Mouse (Mus musculus): Measurements from ENCODE around the gene Dact1. TPM values are rescaled to one million over a fixed set of nuclear protein-coding genes. Genes with fewer than 3 reads are reported as not detected.

Gene Dact1
- polyA plus RNA-seq (2015; fragmentation: Nextera tagmentation; extraction: Ambion mirVana), result 4.0 and 5.5 TPM in 2 replicates

GRCm38 (mm10) chr12:71309581-71310067, at the start of gene Dact1:
Gene Dact1 (plus strand): TSS chr12:71309884.
- no peaks in the 10 kb centered on the region for H3K36me3 ChIP-seq (ENCODE audit: insufficient read depth, low read length)
- H3K27ac ChIP-seq (ENCODE audit: low read length), result peak within 1 kb of the TSS; percentile 54; the same call in 1 of the 2 replicates
- H3K4me2 ChIP-seq (replicated peaks; ENCODE audit: low read depth, low read length), result peak within 1 kb of the TSS; percentile 99
- H3K4me1 ChIP-seq (ENCODE audit: insufficient read depth, low read depth, low read length), result no peaks in the 10 kb centered on the region
- peak within 1 kb of the TSS; percentile 50 for H3K9ac ChIP-seq (replicated peaks; ENCODE audit: low read depth)
- peak; percentile 69 for DNase-seq (ENCODE audit: low spot score)
- no peak for TF ChIP-seq EP300 (IDR thresholded peaks at IDR 0.05)
- no peak for TF ChIP-seq CTCF (IDR thresholded peaks at IDR 0.05)
- ATAC-seq, result peak; percentile 92
- H3K4me3 ChIP-seq (ENCODE audit: low read depth, low read length), result peak within 1 kb of the TSS; percentile 75
- 2% methylated on average over 49 of the region's 76 CpGs for WGBS
- no peaks in the 10 kb centered on the region for H3K9me3 ChIP-seq (ENCODE audit: low read length)
- no peaks in the 10 kb centered on the region for H3K27me3 ChIP-seq (replicated peaks; ENCODE audit: insufficient read depth, low read length)

GRCm38 (mm10) chr12:71264211-71264610, 45.5 kb upstream of the Dact1 start:
- DNase-seq (ENCODE audit: low spot score) (peak; percentile 57), ATAC-seq (peak; percentile 57)
- Histone ChIP-seq H3K36me3 (ENCODE audit: insufficient read depth, low read length) (no peaks in the 10 kb centered on the region), H3K27me3 (replicated peaks; ENCODE audit: insufficient read depth, low read length) (no peaks in the 10 kb centered on the region), H3K4me2 (replicated peaks; ENCODE audit: low read depth, low read length) (no peak overlapping the region), H3K4me1 (ENCODE audit: insufficient read depth, low read depth, low read length) (no peaks in the 10 kb centered on the region), H3K27ac (ENCODE audit: low read length) (no peak overlapping the region), H3K4me3 (ENCODE audit: low read depth, low read length) (no peak overlapping the region), H3K9me3 (ENCODE audit: low read length) (0 out of 2 replicates have a peak, but pooled peaks cover 5% of the 10 kb centered on the region), H3K9ac (replicated peaks; ENCODE audit: low read depth) (no peak overlapping the region)
- WGBS, result 51% methylated on average over 4 of the region's 4 CpGs
- no peak for TF ChIP-seq CTCF (IDR thresholded peaks at IDR 0.05)
- TF ChIP-seq EP300 (IDR thresholded peaks at IDR 0.05), result no peak

- no peak for DNase-seq (ENCODE audit: low spot score)
- H3K9me3 ChIP-seq (ENCODE audit: low read length), result no peaks in the 10 kb centered on the region
- H3K4me3 ChIP-seq (ENCODE audit: low read depth, low read length), result no peak overlapping the region
- ATAC-seq, result no peak
- no peak overlapping the region for H3K9ac ChIP-seq (replicated peaks; ENCODE audit: low read depth)
- H3K4me1 ChIP-seq (ENCODE audit: insufficient read depth, low read depth, low read length), result no peaks in the 10 kb centered on the region
- no peaks in the 10 kb centered on the region for H3K36me3 ChIP-seq (ENCODE audit: insufficient read depth, low read length)
- no peak overlapping the region for H3K27ac ChIP-seq (ENCODE audit: low read length)
- no peaks in the 10 kb centered on the region for H3K27me3 ChIP-seq (replicated peaks; ENCODE audit: insufficient read depth, low read length)
- 90% methylated on average over 7 of the region's 7 CpGs for WGBS
- no peak for TF ChIP-seq CTCF (IDR thresholded peaks at IDR 0.05)
- TF ChIP-seq EP300 (IDR thresholded peaks at IDR 0.05), result no peak
- H3K4me2 ChIP-seq (replicated peaks; ENCODE audit: low read depth, low read length), result no peak overlapping the region
Measured at GRCm38 (mm10) chr12:71269367-71269766, 40.3 kb upstream of the Dact1 start.

- no peak for ATAC-seq
- no peak overlapping the region for H3K9ac ChIP-seq (replicated peaks; ENCODE audit: low read depth)
- H3K4me1 ChIP-seq (ENCODE audit: insufficient read depth, low read depth, low read length), result no peaks in the 10 kb centered on the region
- no peak for DNase-seq (ENCODE audit: low spot score)
- no peak overlapping the region for H3K27ac ChIP-seq (ENCODE audit: low read length)
- H3K9me3 ChIP-seq (ENCODE audit: low read length), result no peaks in the 10 kb centered on the region
- H3K27me3 ChIP-seq (replicated peaks; ENCODE audit: insufficient read depth, low read length), result no peaks in the 10 kb centered on the region
- TF ChIP-seq CTCF (IDR thresholded peaks at IDR 0.05) (no peak), EP300 (IDR thresholded peaks at IDR 0.05) (no peak)
- no peak overlapping the region for H3K4me3 ChIP-seq (ENCODE audit: low read depth, low read length)
- no peak overlapping the region for H3K4me2 ChIP-seq (replicated peaks; ENCODE audit: low read depth, low read length)
- WGBS, result 74% methylated on average over 5 of the region's 5 CpGs
- no peaks in the 10 kb centered on the region for H3K36me3 ChIP-seq (ENCODE audit: insufficient read depth, low read length)
Measured at GRCm38 (mm10) chr12:71271131-71271530, 38.6 kb upstream of the Dact1 start.

GRCm38 (mm10) chr12:71274519-71275237, 35.0 kb upstream of the Dact1 start:
- 92% methylated on average over 5 of the region's 5 CpGs for WGBS
- Histone ChIP-seq H3K4me3 (ENCODE audit: low read depth, low read length) (no peak overlapping the region), H3K27me3 (replicated peaks; ENCODE audit: insufficient read depth, low read length) (no peaks in the 10 kb centered on the region), H3K9ac (replicated peaks; ENCODE audit: low read depth) (no peak overlapping the region), H3K36me3 (ENCODE audit: insufficient read depth, low read length) (no peaks in the 10 kb centered on the region), H3K4me2 (replicated peaks; ENCODE audit: low read depth, low read length) (no peak overlapping the region), H3K9me3 (ENCODE audit: low read length) (no peaks in the 10 kb centered on the region), H3K4me1 (ENCODE audit: insufficient read depth, low read depth, low read length) (no peaks in the 10 kb centered on the region), H3K27ac (ENCODE audit: low read length) (no peak overlapping the region)
- ATAC-seq (no peak), DNase-seq (ENCODE audit: low spot score) (no peak)
- TF ChIP-seq CTCF (IDR thresholded peaks at IDR 0.05) (peak; percentile 47), EP300 (IDR thresholded peaks at IDR 0.05) (no peak)

- no peak overlapping the region for H3K27ac ChIP-seq (ENCODE audit: low read length)
- DNase-seq (ENCODE audit: low spot score) (no peak), ATAC-seq (no peak)
- H3K27me3 ChIP-seq (replicated peaks; ENCODE audit: insufficient read depth, low read length), result no peaks in the 10 kb centered on the region
- TF ChIP-seq EP300 (IDR thresholded peaks at IDR 0.05) (no peak), CTCF (IDR thresholded peaks at IDR 0.05) (no peak)
- no peaks in the 10 kb centered on the region for H3K36me3 ChIP-seq (ENCODE audit: insufficient read depth, low read length)
- H3K9me3 ChIP-seq (ENCODE audit: low read length), result no peaks in the 10 kb centered on the region
- no peaks in the 10 kb centered on the region for H3K4me1 ChIP-seq (ENCODE audit: insufficient read depth, low read depth, low read length)
- no peak overlapping the region for H3K4me2 ChIP-seq (replicated peaks; ENCODE audit: low read depth, low read length)
- no peak overlapping the region for H3K4me3 ChIP-seq (ENCODE audit: low read depth, low read length)
- no peak overlapping the region for H3K9ac ChIP-seq (replicated peaks; ENCODE audit: low read depth)
- 77% methylated on average over 8 of the region's 8 CpGs for WGBS
Measured at GRCm38 (mm10) chr12:71275906-71276595, 33.6 kb upstream of the Dact1 start.

Measured in lung, postnatal 0 days (tissue).